Mouse (Mus musculus): Measurements from ENCODE around the gene Greb1.
"Not testable (repeated sequence)": the region's sequence is repeated elsewhere in the genome, so short reads cannot be mapped to it uniquely, and the experiment has no call there.

Gene Greb1

DNA sequence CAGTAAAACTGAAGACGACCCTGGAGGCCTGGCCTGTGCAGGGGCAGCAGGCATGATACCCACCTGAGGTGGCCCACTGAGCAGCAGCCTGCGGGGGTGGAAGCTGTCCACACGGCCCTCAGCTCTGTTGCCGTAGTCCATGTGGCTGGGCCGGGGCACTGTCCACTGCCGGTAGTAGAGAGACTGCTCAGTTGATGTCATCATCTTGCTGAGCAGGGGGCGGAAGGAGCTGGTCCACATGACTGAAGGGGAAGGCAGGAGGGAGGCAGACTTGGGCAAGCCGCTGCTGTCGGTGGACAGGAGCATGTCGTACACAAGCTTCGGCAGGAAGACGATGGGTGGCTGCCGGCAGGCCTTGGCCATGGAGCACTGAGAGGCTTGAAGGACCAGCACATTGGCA, 104.5 kb downstream of the Greb1 start:
- in situ Hi-C loops (cut with MboI, MseI) = no loop called here

DNA sequence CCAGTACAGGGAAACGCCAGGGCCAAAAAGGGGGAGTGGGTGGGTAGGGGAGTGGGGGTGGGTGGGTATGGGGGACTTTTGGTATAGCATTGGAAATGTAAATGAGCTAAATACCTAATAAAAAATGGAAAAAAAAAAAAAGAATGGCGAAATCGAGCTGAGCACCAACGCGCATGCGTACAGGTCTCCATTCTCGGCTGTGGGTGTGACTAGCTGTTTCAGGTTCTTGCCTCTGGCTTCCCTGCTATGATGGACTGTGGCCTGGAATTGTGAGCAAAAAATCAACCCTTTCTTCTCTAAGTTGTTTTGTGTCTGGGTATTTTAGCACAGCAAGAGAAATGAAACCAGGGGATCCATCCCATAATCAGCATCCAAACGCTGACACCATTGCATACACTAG, 105.4 kb downstream of the Greb1 start:
- in situ Hi-C loops (cut with MboI, MseI) = not testable (repeated sequence)

DNA sequence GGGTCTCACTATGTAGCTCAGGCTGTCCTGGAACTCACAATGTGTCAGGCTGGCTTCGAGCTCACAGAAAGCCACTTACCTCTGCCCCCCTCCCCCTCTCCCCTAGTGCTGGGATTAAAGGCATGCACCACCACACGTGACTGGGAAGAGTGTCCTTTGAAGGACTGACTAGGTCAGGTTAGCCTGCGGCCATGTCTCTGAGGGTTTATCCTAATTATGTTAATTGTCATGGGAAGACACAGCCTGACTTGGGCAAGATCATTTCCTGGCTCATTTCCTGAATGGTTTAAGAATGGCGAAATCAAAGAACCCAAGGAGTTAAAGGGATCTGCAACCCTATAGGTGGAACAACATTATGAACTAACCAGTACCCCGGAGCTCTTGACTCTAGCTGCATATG, 105.9 kb downstream of the Greb1 start:
- in situ Hi-C loops (cut with MboI, MseI) = no loop called here

- in situ Hi-C loops (cut with MboI, MseI) = no loop called here
Observed at GRCm38 (mm10) chr12:16690631-16691030, 110.1 kb downstream of the Greb1 start.

- in situ Hi-C loops (cut with MboI, MseI) = no loop called here
Observed at GRCm38 (mm10) chr12:16672246-16672645, 128.4 kb downstream of the Greb1 start.

DNA sequence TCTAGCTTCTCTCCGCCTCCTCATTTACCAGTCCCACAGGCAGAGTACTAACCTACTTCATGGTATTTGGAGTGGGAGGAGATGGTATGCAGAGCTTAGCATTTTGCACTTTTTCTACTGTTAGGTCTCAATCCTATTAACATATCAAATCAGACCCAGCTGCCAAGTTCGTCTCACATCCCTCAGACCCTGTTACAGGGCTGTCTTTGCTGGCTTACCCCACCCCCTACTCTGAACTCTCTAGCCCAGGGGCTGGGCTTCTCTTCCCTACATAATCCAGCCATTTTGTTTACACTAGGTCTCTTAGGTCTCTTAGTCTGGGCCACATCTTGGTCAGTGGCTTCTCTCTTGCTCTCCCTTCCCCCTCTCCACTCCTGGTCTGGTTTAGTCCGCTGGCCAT, 131.5 kb downstream of the Greb1 start:
- in situ Hi-C loops (cut with MboI, MseI) = no loop called here

- in situ Hi-C loops (cut with MboI, MseI) = no loop called here
Observed at GRCm38 (mm10) chr12:16665022-16665421, 135.7 kb downstream of the Greb1 start.

- in situ Hi-C loops (cut with MboI, MseI) = no loop called here
Observed at GRCm38 (mm10) chr12:16662955-16663585, 137.6 kb downstream of the Greb1 start.

DNA sequence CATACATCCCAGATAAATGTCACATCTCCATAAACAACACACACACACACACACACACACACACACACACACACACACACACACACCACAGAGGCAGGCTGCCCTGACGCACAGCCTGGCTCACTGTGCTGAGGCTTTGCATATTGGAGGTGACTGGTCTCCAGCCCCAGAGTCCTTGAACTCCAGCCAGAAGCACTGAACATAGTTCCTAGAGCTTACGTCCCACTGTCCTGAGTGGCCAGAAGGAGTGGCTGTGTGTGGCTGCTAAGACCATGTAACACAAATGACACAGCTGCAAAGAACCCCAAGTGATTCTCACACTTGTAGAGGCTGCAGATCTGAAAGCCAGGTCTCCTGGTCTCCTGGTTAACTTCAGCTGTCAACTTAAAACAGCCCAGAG, 138.8 kb downstream of the Greb1 start:
- in situ Hi-C loops (cut with MboI, MseI) = no loop called here

GRCm38 (mm10) chr12:16661459-16661858, 139.2 kb downstream of the Greb1 start:
- in situ Hi-C loops (cut with MboI, MseI) = no loop called here

DNA sequence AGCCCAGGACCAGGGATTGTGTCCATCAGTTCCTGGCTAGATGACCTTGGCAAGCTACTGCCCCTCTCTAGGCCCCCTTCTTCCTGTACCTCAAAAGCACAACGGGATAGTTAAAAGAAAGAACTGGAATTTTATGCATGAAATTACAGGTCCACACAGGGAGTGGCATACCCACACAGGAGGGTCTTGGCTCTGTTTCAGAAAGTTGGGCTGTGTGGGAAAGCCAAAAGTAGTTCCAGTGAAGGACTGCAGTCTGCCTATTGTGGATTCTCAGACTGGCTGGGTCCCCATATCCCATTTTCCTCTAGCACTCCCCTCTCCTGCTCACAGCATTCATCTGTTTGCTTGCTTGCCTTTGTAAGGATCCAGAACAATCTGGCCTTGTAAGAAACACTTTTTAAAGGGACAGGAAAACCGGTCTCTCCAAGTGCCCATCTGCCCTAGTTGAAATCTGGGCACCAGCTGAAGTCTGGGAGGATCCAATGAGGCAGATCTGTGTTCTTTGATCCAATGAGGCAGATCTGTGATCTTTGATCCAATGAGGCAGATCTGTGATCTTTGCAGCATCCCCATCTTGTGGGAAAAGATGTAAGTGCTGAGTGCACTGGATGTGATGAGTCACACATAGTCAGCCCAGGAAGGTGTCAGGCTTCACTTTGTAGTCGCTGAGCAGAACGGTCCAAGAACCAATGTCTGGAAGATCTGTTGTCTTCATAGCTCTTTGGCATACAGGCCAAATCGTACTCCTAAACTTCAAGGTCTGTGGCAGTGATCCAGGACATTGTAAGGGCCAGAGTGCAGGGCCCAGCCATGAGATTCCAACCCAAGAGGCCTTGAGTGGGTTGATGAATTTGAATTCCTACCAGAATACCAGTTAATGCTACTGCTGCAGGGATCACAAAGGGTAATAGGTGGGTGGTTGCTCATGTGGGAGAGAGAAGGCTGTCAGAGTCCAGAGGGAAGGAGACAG, 143.5 kb downstream of the Greb1 start:
- in situ Hi-C loops (cut with MboI, MseI) = no loop called here

GRCm38 (mm10) chr12:16655604-16656003, 145.1 kb downstream of the Greb1 start:
- in situ Hi-C loops (cut with MboI, MseI) = no loop called here

- in situ Hi-C loops (cut with MboI, MseI) = no loop called here
Observed at GRCm38 (mm10) chr12:16653332-16654093, 147.2 kb downstream of the Greb1 start, which contains the start of gene Ntsr2. Ntsr2 (plus strand) TSS chr12:16653382.

GRCm38 (mm10) chr12:16649819-16650218, 150.9 kb downstream of the Greb1 start:
- in situ Hi-C loops (cut with MboI, MseI) = no loop called here

DNA sequence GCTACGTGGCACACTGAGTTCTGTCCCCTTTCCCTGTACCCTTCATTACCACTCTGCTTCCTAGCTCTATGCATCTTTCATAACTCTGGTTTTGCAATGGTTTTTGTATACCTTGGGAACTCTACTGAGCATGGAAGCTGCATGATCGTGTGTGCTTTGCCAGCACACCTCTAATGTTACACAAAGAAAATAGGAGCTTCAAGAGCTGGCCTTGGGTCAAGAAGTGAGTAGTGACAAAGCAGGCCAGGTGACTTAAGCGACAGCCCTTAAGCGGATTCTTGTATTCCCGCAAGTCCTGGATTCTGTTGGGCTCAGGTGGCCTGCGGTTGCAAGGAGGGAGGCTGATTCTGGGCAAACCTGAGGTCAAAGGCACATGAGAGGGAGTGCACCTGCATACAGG, 152.4 kb downstream of the Greb1 start:
- in situ Hi-C loops (cut with MboI, MseI) = no loop called here

- in situ Hi-C loops (cut with MboI, MseI) = no loop called here
Observed at GRCm38 (mm10) chr12:16646780-16647409, 153.8 kb downstream of the Greb1 start.

- in situ Hi-C loops (cut with MboI, MseI) = no loop called here
Observed at GRCm38 (mm10) chr12:16644698-16645097, 156.0 kb downstream of the Greb1 start.

DNA sequence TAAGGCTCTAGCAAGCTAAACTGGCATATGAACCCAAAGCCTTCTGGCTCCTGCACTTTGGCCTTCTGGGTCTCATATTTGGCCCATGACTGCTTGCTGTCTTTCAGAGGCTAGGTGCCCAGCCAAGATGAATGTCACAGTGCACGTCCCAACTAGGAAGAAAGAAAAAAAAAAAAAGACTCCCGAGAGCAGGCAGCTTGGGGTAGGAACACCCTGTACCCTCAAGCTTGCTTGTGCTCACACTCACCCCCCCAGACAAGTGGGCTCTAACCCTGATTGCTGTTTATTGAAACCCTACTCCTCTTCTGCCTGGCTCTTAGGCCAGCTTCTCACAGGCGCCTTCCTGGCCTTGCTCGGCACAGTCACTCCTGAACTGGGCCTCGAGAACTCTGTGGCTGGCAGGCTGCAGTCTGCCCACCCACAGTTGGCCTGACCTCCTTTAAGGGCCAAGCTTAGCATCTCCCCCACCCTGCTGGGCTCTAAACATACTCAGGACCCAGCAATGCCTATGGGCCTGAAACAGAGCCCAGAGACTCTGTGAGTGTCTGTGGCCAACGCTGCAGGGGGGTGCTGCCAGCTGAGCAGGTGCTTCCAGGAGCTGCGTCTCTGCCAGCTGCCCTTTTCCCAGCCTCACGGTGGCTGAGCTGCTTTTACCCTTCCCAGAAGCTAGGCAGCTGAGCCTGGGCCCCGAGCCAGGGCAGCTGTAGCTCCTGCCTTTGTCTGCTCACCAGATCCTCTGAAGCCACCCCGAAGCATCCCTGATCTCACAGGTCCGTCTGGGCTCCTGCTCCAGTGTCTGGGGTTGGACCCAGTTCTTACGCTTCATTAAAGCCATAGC, 157.0 kb downstream of the Greb1 start:
- in situ Hi-C loops (cut with MboI, MseI) = no loop called here

- in situ Hi-C loops (cut with MboI, MseI) = no loop called here
Observed at GRCm38 (mm10) chr12:16642000-16642399, 158.7 kb downstream of the Greb1 start.

- in situ Hi-C loops (cut with MboI, MseI) = no loop called here
Observed at GRCm38 (mm10) chr12:16640075-16640474, 160.6 kb downstream of the Greb1 start.

Data from T-helper 2 cell (primary cell).